Mouse (Mus musculus): ENCODE measurements around the gene Rpl32. TPM values are rescaled to one million over a fixed set of nuclear protein-coding genes. Genes with fewer than 3 reads are reported as not detected.

Rpl32 gene
- total RNA-seq, 2 experiments from 2014 or later, result 492 to 563 TPM

DNA sequence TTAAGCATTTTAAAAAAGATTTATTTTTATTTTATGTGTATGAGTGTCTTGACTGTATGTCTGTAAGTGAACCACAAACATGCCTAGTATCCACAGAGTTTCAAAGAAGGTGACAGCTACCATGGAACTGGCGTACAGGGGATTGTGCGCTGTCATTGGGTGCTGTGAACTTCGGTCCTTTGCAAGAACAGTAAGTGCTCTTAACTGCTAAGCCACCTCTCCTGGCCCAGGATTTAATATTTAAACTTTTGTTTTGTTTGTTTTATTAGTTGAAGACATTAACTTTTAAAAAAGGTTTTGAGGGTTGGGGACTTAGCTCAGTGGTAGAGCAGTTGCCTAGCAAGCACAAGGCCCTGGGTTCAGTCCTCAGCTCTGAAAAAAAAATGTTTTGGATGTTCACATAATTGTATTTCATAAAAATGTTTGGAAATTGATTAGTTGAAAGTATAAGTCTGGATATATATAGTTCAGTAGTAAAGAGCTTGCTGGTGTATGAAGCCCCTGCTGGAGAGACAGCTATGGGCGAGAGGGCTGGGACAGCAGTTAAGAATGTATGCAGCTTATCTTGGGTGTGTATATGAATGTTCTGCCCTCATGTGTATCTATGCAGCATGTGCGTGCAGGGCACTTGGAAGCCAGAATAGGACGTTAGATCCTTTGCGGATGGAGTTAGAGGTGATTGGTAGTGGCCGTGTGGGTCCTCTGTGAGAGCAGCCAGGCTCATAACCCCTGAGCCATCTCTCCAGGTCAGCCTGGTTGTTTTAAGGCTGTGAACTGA lies 12.9 kb upstream of the Rpl32 start:
- no peak for DNase-seq
- intact Hi-C loops (cut with DNase I), result no loop called here

DNA sequence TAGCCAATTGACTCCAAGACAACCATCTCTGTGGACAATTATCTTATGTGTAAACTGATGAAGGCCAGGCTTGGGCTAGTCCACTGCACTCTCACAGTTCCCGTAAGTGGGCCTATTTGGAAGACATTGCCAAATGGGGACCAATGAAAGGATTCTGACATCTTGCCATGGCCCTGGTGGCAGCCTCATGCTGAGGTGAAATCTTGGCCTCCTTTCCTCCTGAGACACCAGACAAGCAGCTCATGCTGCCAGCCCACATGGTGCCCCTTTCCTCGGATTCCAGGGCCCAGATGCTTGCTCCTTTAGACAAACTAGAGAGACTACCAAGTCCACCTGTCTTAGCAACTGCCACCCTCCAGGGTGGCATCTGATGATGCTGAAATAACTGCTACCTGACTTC lies 9.6 kb upstream of the Rpl32 start:
- intact Hi-C loops (cut with DNase I), result no loop called here
- no peak for DNase-seq

DNA sequence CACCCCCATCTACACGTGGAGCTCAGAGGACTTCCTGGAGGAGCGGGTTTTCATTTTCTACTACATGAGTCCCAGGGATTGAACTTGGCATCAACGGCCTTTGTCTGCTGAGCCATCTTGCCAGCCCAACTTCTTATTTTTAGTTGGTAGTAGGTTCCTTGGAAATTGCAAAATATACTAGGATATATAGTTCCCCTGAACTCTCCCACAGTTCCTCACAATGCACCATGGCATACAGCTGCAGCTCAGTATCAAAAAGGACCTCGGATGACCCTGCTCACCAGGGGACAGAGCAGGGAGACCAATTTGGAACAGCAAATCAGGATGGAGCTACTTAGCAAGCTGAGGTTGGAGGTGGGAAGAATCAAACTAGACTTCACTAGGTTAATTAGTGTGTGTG lies 6.5 kb upstream of the Rpl32 start:
- DNase-seq, result no peak
- intact Hi-C loops (cut with DNase I), result no loop called here

DNA sequence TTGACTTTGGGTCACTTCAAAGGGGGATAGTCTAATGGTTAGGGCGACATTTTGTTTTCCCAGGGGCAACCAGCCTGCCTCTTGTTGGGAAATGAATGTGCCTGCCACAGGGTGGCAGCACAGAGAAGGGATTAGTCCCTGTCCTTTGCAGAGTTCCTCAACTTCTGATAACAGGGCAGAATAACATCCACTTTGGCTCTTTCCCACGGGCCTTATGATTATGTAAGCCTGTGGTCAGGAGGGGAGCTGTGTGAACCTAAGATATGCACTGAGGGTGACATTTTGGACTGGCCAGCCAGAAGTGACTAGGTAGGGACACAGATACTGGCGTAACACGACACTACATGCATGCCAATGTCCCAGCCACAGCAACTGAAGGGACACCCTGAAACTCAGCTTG lies 5.6 kb upstream of the Rpl32 start:
- DNase-seq, result peak; percentile 28 to 41
- intact Hi-C loops (cut with DNase I), result no loop called here

DNA sequence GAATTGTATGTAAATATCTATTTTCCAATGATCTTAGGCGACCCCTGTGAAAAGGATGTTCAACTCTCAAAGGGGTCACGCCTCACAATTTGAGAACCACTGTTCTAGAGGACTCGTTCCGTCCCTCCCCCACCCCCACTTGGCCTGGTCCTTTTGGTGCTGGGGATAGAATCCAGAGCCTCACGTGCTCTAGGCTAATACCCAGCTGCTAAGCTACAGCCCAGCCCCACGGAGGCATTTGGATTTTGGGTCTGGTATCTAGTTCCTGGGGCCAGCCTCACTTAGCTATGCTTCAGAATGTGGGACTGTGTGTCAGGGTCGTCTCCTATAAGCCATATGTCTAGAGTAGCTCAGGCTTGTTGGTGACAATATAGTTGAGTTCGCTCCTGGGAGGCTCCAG lies 3.1 kb upstream of the Rpl32 start:
- no peak for DNase-seq
- intact Hi-C loops (cut with DNase I), result no loop called here

DNA sequence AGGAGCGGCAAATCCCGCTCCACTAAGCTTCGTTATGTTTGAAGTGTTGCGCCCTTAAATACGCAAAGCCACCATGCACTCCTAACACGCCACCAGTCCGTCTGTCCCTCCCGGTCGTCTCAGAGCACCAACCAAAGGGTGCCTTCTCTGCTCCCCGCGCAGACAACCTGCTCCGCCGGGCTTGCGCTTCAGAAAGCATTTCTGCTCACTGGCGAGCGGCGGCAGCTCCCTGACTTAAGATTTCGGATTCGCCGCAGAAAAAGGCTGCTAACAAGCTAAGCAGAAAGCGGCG lies 405 bp downstream of the Rpl32 start:
- no peak for DNase-seq
- intact Hi-C loops (cut with DNase I), result loop anchor here (10.0 kb wide), 1 partner anchor 83 kb away; no protein-coding TSS in a partner anchor

DNA sequence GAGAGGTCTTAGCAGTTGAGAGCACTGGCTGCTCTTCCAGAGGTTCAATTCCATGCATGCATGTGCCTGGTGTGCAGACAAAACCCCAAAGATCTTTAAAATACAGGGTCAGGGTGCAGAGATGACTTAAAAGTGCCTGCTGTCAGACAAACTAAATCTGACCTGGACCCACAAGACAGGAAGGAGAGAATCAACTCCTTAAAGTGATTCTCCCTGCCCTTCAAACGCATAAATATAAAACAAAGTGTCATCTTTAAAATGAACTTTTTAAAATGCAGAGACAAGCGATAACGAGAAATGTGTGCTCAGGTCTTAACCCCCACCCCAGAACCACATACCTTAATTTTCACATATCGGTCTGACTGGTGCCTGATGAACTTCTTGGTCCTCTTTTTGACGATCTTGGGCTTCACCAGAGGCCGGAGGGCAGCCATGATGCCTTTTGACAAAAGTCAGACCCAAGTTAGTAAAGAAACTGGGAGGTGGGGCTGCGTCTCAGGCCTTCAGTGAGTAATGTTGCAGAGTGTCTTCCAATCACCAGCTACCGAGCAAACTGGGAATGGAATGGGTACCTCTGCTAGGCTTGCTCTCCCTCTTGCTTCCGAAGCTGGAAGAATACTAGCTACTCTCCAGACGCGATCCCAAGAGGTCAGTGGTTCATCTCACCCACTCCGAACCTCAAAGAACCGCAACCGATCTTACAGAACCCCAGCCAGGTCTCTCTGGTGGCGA lies 917 bp downstream of the Rpl32 start:
- intact Hi-C loops (cut with DNase I), result loop anchor here (10.0 kb wide), 1 partner anchor 83 kb away; no protein-coding TSS in a partner anchor
- no peak for DNase-seq

DNA sequence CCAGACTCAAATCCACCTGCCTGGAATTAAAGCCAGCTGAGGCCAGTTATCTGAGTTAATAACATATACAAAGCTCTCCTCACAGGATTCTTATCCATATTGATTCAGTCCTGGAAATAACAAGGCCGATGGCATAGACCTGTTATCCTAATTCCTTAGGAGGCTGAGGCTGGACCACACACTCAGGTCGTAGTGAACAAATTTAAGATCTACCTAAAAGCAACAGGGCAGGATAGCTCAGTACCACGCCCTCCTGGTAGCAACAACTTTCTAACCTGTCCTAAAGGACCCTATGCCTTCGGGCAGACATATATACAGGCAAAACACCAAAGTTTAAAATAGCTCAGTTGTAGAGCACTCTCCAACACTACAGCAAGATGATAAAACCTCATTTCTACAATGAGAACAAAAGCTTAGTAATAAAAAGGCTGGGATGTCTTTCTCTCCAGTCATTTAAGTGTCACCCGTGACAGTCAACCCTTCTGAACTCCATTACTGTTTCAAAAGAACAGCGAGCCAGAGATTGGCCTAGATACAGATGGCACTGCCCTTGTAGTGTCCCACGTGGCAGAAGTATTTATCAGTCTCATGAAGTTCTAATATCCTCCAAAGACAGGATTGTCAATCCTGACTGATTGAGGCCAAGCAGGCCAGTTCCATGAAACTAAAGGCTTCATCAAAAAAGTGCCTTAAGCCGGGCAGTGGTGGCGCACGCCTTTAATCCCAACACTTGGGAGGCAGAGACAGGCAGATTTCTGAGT lies 3.9 kb downstream of the Rpl32 start:
- intact Hi-C loops (cut with DNase I), result loop anchor here (10.0 kb wide), 1 partner anchor 80 kb away; no protein-coding TSS in a partner anchor
- DNase-seq, result no peak

DNA sequence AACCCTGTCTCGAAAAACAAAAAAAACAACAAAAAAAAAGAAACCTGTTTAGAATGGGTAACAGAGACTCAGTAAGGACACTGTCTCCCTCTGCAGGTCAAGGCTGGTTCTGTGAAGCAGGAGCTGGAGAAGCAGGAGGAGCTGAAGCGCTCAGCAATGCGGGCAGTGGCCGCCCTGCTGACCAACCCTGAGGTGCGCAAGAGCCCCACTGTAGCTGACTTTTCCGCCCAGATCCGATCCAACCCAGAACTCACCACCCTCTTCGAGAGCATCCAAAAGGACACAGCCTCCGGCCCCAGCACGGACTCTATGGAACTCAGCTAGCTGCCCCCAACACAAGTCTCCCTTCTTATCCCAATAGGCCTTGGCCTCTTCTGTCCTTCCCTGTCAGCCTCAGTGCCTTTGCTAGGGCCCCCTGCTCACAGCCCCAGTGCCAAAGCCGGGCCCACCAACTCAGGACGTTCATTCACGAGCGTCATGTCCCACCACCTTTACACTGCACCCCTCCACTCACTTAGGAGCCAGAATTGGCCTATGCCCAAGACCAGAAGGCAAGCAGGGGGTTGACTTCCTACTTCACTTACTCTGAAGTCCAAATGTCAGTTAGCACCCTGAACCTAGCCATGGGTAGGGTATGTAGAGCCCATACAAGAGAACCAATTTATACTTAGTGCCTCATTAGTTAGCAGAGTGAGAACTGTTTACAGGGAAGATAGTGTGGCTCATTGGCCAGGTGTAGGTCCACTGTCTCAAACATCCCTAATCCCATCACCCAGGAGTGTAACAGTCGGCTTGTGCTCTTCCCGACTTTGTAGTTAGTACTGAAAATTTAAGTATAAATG lies 4.8 kb downstream of the Rpl32 start:
- DNase-seq, result peak; percentile 45 to 52
- intact Hi-C loops (cut with DNase I), result loop anchor here (10.0 kb wide), 1 partner anchor 79 kb away; no protein-coding TSS in a partner anchor

DNA sequence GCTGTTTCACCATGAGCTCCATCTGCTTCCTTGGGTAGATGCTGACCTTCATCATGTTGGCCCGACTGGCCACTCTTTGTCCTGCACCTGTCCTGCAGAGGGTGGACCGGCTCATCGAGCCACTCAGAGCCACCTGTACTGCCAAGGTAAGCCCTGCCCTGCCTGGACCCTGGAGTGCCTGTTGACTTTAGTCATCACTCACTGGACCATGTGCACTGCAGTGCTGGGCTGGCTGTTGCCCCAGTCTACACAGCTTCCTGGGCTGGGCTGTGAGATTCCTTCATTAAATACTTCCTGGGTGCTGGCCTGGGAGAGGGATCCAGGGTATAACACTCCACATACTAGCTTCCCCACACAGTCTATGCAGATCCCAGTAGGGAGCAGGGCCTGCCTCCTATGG lies 6.7 kb downstream of the Rpl32 start:
- intact Hi-C loops (cut with DNase I), result loop anchor here (10.0 kb wide), 1 partner anchor 77 kb away; no protein-coding TSS in a partner anchor
- DNase-seq, result no peak

DNA sequence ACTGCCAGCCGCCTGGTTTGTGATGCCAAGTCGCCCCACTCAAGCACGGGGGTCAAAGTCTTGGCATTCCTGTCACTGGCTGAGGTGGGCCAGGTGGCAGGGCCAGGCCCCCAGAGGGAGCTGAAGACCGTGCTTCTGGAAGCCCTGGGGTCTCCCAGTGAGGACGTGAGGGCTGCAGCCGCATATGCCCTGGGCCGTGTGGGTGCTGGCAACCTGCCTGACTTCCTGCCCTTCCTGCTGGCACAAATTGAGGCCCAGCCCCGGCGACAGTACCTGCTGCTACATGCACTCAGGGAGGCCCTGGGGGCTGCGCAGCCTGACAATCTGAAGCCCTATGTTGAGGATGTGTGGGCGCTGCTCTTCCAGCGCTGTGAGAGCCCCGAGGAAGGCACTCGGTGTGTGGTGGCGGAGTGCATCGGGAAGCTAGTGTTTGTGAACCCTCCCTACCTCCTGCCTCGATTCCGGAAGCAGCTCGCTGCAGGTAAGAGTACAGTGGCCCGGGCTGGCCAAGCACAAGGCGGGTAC lies 15.8 kb downstream of the Rpl32 start:
- no peak for DNase-seq
- intact Hi-C loops (cut with DNase I), result no loop called here

DNA sequence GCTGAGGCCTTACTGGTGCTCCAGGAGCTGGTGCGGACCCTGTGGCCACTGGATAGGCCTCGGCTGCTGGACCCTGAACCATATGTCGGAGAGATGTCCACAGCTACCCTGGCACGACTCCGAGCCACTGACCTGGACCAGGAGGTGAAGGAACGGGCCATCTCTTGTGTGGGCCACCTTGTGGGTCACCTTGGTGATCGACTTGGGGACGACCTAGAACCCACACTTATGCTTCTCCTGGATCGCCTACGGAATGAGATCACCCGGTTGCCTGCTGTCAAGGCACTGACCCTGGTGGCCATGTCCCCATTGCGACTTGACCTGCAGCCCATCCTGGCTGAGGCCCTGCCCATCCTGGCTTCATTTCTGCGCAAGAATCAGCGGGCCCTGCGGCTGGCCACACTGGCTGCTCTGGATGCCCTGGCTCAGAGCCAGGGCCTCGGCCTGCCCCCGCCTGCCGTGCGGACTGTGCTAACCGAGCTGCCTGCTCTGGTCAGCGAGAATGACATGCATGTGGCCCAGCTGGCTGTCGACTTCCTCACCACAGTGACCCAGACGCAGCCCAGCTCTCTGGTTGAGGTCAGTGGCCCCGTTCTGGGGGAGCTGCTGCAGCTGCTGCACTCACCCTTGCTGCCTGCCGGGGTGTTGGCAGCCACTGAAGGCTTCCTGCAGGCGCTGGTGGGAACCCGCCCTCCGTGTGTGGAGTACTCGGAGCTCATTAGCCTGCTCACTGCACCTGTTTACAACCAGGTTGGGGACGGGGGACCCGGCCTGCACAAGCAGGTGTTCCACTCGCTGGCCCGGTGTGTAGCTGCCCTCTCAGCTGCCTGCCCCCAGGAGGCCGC lies 16.5 kb downstream of the Rpl32 start:
- peak in 1 of 2 experiments; percentile 27 for DNase-seq

DNA sequence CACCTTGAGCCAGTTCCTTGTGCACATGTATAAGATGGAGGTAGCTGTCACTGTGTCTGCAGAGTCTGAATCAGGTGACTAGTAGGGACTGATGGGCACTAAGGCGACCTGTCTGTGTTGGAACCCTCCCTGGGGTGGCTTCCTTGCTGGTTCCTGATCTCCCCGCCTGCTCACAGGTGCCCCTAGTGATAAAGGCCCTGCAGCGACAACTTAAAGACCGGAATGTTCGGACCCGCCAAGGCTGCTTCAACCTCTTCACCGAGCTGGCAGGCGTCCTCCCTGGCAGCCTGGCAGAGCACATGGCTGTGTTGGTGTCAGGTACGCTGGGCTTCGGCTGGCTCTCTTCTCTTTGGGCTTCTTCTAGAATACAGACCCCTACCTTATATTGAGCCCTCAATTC lies 17.5 kb downstream of the Rpl32 start:
- intact Hi-C loops (cut with DNase I), result no loop called here
- no peak for DNase-seq

More for the DNA sequence above, 16.5 kb downstream of the Rpl32 start:
- intact Hi-C loops (cut with DNase I), result no loop called here

DNA sequence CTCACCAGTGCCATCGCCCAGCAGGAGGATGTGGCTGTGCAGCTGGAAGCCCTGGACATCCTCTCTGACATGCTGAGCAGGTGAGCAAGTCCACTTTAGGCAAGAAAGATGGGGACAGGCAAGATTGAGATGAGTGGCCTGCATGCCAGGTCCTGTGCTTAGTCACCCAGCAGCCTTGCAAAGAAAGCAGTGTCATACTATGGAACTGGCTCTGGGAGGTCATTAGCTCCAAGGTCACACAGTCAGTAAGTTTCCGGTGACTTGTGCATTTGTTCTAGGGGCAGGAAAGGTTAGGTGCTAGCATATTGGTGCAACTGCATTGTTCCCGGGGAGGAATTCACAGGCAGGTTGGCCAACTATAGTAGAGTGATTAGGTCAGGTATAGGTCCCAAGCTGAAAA lies 25.8 kb downstream of the Rpl32 start:
- intact Hi-C loops (cut with DNase I), result no loop called here
- DNase-seq, result no peak

DNA sequence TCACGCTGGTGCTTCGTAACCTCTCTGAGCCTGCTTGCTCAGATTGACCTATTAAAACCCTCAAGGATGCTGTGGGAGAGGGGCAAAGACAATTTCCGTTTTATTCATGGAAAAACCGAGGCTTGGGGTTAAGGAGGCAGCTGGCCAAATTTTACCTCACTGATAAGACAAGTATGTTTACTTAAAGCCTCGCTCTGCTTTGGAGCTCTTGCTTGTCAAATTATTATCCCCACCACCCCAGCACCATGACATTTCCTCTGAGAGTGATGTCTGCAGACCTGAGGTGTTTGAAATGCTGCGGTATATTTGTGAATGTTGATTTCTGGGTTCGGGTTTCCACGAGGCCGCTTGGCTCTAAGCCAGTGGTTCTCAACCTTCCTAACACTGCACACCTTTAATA lies 32.2 kb downstream of the Rpl32 start:
- intact Hi-C loops (cut with DNase I), result no loop called here
- no peak for DNase-seq

DNA sequence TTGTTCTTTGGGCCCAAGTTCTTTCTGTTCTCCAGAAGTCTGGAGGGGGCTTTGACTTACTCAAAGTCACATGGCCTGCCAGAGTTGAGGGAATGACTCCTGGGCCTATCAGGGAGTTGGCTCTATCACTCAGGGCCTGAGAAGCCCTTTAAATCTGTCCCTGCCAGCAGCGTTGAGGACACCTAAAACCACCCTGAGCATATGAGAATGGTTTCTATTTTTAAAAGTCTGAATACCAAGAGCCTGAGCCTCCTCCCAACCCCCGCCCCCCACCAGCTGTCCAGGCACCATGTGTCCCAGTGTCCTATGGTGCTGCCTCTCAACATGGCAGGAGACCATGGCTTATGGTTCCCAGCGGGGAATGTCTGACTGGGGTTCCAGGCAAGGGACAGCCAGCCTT lies 32.7 kb downstream of the Rpl32 start:
- peak in 1 of 2 experiments; percentile 36 for DNase-seq
- intact Hi-C loops (cut with DNase I), result no loop called here

DNA sequence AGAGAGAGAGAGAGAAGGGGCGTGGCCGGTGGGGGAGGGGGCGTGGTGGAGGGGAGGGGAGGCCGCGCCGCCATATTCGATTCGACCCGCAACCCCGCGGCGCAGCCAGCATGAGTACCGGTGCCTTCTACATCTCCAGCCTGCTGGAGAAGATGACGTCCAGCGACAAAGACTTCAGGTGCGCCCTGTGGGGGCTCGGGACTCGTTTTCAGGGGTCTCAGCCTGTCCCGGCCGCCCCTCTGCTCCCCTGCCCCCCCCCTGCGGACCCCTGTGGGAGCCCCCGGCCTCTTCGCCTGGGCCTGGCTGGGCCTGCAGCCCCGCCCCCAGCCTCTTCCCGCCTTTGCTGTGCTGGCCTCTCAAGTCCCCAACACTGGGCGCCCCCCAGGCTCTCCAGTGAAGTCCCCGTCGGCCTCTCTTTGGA lies 34.0 kb downstream of the Rpl32 start, which contains the start of gene Cand2:
TSS of gene Cand2 (plus strand) at position 38 of the 421 bp plus-strand sequence.
- peak in 1 of 2 experiments; percentile 33 for DNase-seq
- intact Hi-C loops (cut with DNase I), result no loop called here

DNA sequence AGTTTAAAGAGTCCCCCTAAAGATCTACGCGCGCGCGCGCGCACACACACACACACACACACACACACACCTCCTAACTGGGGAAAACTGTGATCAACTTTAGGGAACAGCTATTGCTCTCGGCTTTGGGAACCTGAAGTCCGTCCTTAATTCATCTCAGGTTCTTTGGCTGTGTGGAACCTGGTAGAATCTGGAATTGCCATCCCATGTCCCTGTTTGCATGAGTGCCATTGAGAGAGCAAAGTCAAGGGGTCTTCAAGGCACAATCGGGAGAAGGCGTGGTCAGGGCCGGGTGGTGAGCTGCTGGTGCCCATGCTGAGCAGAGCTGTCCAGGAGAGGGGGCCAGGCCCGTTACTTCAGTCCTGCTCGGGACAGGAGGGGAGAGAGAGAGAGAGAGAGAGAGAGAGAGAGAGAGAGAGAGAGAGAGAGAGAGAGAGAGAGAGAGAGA lies 34.6 kb downstream of the Rpl32 start:
- no peak for DNase-seq
- intact Hi-C loops (cut with DNase I), result no loop called here

DNA sequence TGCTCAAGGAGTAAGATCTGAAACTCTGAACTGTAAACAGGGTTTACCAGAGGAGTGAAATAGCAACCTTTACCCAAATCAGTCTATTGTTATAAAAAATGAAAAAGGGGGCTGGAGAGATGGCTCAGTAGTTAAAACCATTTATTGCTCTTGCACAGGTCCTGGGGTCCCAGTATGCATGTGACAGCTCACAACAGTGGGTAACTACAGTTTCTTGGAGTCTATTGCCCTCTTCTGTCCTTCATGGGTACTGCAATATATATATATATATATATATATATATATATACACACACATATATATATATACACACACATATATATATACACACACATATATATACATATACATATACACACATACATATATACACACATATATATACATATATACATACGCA lies 35.9 kb downstream of the Rpl32 start:
- DNase-seq, result no peak
- intact Hi-C loops (cut with DNase I), result no loop called here

All from gastrocnemius, postnatal 36 days (tissue).